Mouse (Mus musculus) embryonic stem cell, embryonic (primary cell): ENCODE measurements around the gene Myrf.

Experiments
- CTCF ChIA-PET, 4 experiments: fragments of 300-600 bp in 2 of 4; fragments of 350-600 bp in 2 of 4; sonication (Branson Sonifier 250); formaldehyde crosslinking; loops; one replicate each; lab custom pipeline; 2022; ENCODE audit warnings: inconsistent platforms in 2 of 4; lab: Charles Lee
- POLR2A ChIA-PET, 4 experiments: fragments of 300-600 bp in 2 of 4; fragments of 350-600 bp in 2 of 4; sonication (Branson Sonifier 250); formaldehyde crosslinking; loops; one replicate each; lab custom pipeline; 2022; ENCODE audit warnings: antibody characterized with exemption in 4 of 4, inconsistent platforms in 1 of 4; lab: Charles Lee

Gene Myrf

DNA sequence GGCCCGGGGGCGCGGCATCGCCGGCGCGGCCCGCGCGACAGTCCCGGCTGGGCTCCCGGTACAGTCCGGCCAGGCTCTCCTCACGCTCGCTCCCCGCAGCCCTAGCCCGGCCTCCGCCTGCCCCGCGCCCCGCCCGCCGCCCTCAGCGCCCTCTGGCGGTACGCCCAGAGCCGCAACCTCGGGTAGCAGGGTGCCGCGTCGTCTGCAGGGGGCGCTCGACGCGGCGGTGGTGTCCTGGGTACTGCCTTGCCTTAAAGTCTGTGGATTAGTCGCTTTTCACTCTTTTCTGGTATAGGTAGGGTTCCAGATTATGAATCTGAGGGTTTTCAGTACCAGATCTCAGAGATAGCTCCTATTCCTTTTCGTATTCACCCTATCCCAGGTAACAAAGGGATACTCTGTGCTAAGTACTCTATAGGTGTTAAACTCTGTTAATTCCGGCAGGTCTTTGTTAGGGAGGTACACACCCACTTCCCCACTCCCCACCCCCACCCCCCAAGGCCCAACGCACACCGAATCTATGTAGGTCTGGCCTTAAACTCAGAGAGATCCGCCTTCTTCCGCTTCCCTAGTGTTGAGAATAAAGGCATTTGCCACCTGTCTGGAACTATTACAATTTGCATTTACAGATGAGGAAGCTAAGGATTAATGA lies at the start of gene Myrf:
Gene Myrf, minus strand, starts transcription at position 95 of the 652 bp plus-strand sequence.
- ChIA-PET POLR2A (interaction anchor here in 3 of 4 experiments (0.6 to 1.7 kb wide), 10 partner anchors 13 to 331 kb away, joined by 3 to 8 read pairs (median 4); partner anchors contain the start of gene Tmem258 (in 1 of the 3)), CTCF (interaction anchor here (0.6 to 4.2 kb wide), 37 partner anchors 9 to 708 kb away, joined by 3 to 47 read pairs (median 3); partner anchors contain the start of genes Ccdc86 (in 1 of the 4) and Fads1 (in 1 of the 4))

DNA sequence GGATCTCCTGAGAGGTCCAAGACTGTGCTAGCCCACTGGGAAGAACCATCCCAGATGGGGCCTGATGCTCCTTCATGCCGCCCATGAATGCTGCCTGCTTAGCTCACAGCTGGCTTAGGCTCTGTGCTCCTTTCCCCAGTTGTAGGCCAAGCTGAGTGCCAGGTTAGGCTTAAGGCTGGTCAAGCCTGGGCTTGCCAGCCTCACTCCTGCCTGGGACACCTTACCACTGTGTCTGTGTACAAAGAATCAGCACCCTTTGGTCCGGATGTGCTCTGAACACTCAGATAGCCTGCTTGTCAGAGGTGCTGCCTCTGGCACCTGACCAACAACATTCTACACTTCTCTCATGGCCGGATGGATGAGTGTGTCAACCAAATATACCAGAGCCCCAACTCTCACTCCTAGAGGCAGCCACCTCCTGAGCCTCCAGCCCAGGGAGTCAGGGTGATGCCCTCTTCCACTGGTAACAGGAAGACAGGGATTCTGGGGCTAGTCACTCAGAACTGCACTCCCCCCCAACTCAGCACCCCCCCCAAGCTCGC lies 49.1 kb upstream of the Myrf start:
- CTCF ChIA-PET: interaction anchor here in 2 of 4 experiments (0.5 to 1.2 kb wide), 4 partner anchors 12 to 75 kb away, joined by 3 to 4 read pairs (median 3); no protein-coding TSS in a partner anchor
- POLR2A ChIA-PET: interaction anchor here in 3 of 4 experiments (0.7 to 1.7 kb wide), 5 partner anchors 11 to 26 kb away, joined by 3 to 13 read pairs (median 4); no protein-coding TSS in a partner anchor

DNA sequence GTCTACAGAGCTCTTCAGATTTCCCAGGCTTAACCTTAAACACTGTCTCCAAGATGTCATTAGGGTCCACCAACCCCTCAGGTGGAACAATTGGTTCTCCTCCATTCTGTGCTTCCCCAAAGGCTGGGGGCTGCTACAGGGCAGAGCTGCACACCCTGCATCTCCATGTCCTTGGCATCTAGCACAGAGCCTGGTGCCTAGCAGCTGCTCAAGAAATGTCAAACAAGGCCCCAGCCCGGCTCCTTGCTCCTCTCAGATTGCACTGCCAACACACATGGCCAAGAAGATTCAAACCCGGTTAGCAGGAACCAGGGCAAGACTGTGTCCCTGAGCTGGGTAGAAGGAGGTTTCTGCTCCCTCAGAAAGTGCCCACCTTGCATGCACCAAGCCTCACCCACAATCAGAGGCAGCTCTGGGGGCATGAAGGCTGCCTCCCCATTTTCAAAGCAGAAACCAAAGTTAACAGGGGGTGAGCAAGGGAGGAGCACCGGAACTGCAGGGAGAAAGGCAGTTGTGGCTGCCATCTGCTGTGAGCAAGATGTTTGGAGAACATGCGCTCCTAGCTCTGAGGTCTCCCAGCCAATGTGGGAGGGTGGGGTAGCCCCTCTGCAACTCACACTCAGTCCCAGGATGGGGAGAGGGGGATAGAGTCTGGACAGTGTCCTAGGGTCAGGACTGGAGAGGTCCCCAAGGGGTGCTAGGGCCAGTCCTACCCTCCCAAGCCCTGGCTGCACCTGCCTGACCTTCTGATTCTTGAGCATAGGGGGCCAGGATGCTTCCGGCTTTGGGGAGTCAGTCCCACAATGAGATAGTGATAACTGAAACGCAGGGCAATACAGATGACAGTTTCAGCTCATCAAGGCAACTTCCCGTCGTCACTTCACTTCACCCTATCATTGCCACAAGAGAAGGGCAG lies 47.8 kb upstream of the Myrf start:
- ChIA-PET POLR2A (interaction anchor here in 2 of 4 experiments (0.9 to 1.3 kb wide), 3 partner anchors 8 to 10 kb away, joined by 3 to 4 read pairs (median 4); no protein-coding TSS in a partner anchor), CTCF (interaction anchor here in 2 of 4 experiments (0.6 to 1.1 kb wide), 2 partner anchors 22 to 264 kb away, joined by 3 read pairs; no protein-coding TSS in a partner anchor)

DNA sequence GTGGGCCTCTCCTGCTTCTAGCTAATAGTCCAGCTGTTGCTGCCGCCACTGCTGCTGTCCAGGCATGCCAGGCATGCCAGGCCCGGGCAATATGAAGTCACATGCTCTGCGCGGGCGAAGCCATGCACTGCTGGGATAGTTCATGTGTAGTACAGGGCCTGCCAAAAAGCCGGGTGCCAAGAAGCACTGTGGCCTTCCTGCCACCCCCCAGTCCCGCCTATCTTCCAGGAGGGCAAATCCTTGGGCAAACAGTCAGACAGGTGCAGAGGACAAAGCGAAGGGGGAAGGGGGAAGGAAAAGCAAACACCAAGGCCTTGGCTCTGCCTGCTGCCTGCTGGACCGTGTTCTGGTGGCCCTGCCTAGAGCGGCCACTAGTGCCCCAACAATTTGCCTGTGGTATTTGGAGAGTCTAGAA lies 45.9 kb upstream of the Myrf start:
- ChIA-PET CTCF (no interaction called here), POLR2A (interaction anchor here in 1 of 4 experiments (1.0 kb wide), 1 partner anchor 15 kb away, joined by 3 read pairs; no protein-coding TSS in a partner anchor)

DNA sequence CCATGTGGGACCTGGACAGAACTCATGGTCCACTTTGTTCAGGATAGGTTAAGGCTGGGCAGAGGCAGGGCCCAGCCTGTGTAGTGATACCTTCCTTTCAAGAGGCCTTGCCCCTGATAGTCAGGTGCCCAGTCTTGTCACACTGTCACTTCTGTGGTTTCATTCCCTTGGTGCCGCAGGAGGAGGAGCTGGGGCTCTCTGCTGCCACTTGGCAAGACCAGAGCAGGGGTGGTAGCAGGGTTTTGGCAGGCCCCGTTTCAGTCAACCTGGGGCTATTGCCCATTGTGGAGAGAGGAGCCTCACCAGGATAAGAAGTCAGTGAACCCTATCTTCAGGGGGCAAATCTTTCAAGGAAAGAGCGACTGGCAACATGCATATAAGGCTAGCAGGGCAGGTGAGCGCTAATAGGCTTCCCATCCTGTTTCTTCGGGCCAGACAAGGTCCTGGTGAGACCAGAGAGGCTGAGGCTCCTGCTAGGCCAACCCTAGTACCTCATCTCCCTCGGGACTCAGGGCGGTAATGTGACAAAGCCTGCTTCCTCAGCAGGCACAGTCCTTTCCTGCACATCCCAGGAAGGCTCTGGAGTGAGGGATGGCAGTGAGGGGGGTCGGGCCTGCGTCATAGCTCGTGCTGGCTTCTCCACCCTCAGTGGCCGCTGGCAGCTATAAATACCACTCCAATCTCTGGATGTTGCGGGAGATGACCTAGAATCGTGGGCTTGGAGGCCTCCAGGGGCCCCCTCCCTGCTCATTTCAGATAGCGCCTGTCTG lies 40.4 kb upstream of the Myrf start:
- ChIA-PET POLR2A (interaction anchor here in 1 of 4 experiments (4.3 kb wide), 1 partner anchor 13 kb away, joined by 49 read pairs; no protein-coding TSS in a partner anchor), CTCF (interaction anchor here in 1 of 4 experiments (1.4 kb wide), 1 partner anchor 9 kb away, joined by 3 read pairs; no protein-coding TSS in a partner anchor)

DNA sequence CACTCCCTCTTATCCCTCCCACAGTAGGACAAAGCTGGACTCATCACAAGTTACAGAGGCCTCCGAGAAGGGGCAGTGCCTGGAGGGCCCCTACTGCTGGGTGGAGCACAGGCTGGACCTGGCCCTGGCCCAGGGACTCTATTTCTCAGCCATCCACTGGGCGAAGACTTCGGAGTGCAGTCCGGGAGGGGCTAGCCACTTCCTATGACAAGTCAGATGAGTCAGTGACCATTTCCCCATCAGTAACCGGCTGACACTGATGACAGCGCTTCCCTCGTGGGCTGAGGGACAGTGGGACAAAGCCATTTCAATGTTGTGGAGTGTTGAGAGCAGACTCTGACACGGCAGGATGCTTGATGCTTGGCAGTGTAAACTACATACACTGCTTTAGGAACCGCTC lies 39.1 kb upstream of the Myrf start:
- ChIA-PET CTCF (interaction anchor here (0.6 to 4.7 kb wide), 7 partner anchors 12 to 90 kb away, joined by 3 to 41 read pairs (median 3); no protein-coding TSS in a partner anchor), POLR2A (interaction anchor here (0.5 to 4.5 kb wide), 9 partner anchors 10 to 246 kb away, joined by 3 to 69 read pairs (median 5); partner anchors contain the start of genes Cpsf7 (in 1 of the 4) and Sdhaf2 (in 1 of the 4))

DNA sequence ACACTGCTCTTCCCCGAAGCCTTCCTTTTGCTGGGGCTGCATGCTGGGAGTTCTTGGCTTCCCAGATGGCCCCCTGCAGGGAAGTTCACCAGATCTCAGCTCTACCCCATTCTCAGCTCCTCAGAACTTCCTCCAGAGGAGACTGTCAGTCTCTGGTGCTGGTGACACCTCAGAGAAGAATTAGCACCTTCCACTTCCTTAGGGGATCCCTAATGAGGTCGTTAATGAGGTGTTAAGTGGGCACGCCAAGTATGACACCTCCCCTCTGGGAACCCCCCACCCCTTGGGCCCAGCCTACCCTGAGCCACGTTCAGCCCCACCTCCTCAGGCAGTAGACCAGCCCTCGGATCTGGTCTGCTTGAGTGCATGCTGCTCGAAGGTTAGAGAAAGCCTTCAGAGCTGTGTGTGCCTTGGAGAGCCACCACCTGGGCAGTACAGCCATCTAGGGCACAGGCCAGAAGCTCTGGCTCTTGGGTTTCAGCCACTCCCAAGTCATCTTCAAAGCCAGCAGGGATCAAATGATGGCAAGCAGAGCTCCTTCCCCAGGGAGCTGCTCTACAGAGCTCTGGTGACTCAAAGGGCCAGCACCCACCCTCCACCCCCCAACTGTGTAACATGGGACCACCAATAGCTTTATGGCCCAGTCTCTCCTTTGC lies 38.2 kb upstream of the Myrf start:
- ChIA-PET POLR2A (interaction anchor here (0.5 to 4.5 kb wide), 30 partner anchors 9 to 616 kb away, joined by 3 to 69 read pairs (median 5); partner anchors contain the start of genes Cpsf7 (in 1 of the 4), Fads1 (in 1 of the 4), Lrrc10b (in 1 of the 4) and Prpf19 (in 1 of the 4)), CTCF (interaction anchor here (0.6 to 4.7 kb wide), 16 partner anchors 11 to 701 kb away, joined by 3 to 41 read pairs (median 3); no protein-coding TSS in a partner anchor)

DNA sequence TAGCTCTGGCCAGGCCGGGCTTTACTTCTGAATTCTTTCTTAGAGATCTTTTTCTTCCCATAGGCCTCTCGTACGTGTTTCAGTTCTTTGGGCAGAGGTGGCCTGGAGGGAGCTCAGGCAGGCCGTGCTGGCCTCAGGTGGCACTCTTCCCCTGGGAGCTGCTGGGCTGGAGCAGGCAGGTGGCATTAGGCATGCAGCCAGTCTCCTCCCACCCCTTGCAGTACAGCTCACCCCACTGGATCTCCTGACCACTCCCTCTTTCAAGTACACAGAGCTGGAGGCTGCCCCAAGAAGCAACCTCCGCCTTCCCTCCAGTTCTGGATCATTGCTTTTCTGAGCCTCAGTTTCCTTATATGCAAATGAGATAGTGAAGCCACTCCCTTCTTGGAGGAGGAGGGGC lies 37.2 kb upstream of the Myrf start:
- ChIA-PET POLR2A (interaction anchor here (0.5 to 4.5 kb wide), 48 partner anchors 9 to 1405 kb away, joined by 3 to 69 read pairs (median 4); partner anchors contain the start of genes Fads2 (in 2 of the 4), Lrrc10b (in 2 of the 4), Cpsf7 (in 1 of the 4) and Cyb561a3 (in 1 of the 4)), CTCF (interaction anchor here (0.9 to 4.7 kb wide), 17 partner anchors 9 to 702 kb away, joined by 3 to 41 read pairs (median 4); partner anchors contain the start of genes Dagla (in 1 of the 4) and Lrrc10b (in 1 of the 4))

DNA sequence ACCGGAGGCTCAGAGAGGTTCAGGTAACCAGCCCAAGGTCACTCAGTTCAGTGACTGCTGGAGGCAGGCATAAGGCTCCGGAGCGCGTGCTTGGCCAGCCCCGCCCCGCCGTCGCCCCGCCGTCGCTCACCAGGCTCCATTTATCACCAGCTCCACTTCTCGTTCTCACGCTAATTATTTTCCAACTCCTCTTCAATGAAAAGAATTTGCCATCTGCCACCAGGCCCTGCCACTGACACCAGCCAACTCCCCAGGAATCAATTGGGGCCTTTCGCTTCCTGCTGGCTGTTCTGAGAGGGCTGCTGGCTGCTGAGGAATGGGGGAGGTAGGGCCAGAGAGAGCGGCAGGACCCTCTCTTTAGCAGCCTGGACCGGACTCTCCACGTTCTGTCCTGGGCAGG lies 36.8 kb upstream of the Myrf start:
- ChIA-PET POLR2A (interaction anchor here (0.7 to 4.5 kb wide), 42 partner anchors 8 to 618 kb away, joined by 3 to 69 read pairs (median 4); partner anchors contain the start of genes Fads2 (in 2 of the 4), Lrrc10b (in 2 of the 4), Cpsf7 (in 1 of the 4) and Cyb561a3 (in 1 of the 4)), CTCF (interaction anchor here in 3 of 4 experiments (0.9 to 4.7 kb wide), 13 partner anchors 8 to 702 kb away, joined by 3 to 41 read pairs (median 4); partner anchors contain the start of genes Dagla (in 1 of the 3) and Lrrc10b (in 1 of the 3))

DNA sequence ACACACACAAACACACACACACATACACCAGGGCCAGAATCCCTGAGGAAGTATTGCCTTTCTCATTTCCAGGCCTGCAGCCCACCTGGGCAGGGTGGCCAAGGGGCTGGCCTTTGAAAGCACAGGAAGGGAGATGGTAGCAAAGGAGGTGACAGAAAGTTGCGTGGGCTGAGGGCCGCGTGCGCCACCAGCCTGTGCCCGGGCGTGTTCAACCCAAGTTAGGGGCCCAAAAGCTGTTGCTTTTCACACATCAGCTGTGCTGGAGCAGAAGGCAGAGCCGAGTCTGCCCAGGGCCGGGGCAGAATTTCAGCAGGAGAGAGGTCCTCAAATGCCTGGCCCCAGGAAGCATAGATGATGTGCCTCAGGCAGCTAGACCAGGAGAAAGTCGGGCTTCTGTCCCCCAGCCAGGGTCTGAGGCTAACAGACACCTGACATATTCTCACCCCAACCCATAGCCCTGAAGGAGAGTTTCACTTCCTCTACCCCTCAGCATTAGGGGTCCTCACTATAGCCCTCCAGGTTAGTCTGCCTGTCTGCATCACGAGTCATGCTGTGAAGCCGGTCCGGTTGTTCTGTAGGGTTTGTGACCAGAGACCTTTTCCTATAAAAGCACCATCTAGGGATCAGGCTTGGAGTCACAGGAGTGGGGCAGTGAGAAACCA lies 36.1 kb upstream of the Myrf start:
- ChIA-PET POLR2A (interaction anchor here (0.7 to 4.5 kb wide), 27 partner anchors 8 to 619 kb away, joined by 3 to 69 read pairs (median 5); partner anchors contain the start of genes Lrrc10b (in 2 of the 4), Cpsf7 (in 1 of the 4), Cyb561a3 (in 1 of the 4) and Ddb1 (in 1 of the 4)), CTCF (interaction anchor here in 3 of 4 experiments (1.1 to 4.7 kb wide), 10 partner anchors 9 to 284 kb away, joined by 3 to 41 read pairs (median 4); partner anchors contain the start of gene Lrrc10b (in 1 of the 3))

DNA sequence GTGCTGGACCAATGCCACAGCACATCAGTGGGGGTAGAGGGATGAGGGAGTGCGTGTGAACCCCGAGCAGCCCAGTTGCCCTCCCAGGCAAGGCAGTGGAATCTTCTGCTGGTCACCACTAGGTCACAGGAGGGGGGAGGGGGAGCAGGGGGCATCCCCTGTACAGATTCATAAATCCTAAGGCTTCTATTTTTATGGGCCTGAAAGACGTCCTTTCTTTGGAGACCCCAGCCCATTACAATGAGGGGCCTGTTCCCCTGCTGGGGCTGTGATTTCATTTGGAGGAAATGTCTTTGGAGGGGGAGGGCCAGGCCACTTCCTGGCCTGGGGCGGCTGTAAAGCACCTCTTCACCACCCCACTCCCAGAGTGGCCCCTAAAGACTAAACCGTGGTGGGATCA lies 33.5 kb upstream of the Myrf start:
- ChIA-PET CTCF (interaction anchor here in 1 of 4 experiments (0.5 to 0.7 kb wide), 2 partner anchors 91 to 256 kb away, joined by 3 read pairs; no protein-coding TSS in a partner anchor), POLR2A (interaction anchor here in 1 of 4 experiments (0.9 kb wide), 1 partner anchor 13 kb away, joined by 3 read pairs; no protein-coding TSS in a partner anchor)

DNA sequence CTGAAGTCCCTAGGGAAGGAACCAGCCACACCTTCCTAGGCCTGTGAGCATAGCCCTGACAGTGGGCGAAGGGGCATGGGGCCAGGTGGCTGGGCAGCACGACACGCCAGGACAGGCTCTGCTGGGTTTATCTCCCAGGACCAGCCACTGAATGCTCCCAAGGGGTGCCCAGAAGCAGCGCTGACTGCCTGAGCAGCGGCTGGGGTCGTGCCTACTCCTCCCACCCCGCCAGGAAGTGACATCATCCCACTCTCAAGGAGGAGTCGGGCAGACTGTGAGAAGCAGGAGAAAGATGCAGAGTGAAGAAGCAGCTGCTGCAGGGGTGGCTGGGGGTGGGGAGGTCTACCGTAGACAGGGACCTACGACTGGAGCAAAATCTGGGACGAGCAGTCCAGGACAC lies 32.2 kb upstream of the Myrf start:
- ChIA-PET CTCF (interaction anchor here in 2 of 4 experiments (0.9 to 2.0 kb wide), 7 partner anchors 8 to 280 kb away, joined by 3 to 7 read pairs (median 4); no protein-coding TSS in a partner anchor), POLR2A (interaction anchor here in 1 of 4 experiments (0.8 to 0.9 kb wide), 2 partner anchors 11 to 68 kb away, joined by 3 read pairs; no protein-coding TSS in a partner anchor)

DNA sequence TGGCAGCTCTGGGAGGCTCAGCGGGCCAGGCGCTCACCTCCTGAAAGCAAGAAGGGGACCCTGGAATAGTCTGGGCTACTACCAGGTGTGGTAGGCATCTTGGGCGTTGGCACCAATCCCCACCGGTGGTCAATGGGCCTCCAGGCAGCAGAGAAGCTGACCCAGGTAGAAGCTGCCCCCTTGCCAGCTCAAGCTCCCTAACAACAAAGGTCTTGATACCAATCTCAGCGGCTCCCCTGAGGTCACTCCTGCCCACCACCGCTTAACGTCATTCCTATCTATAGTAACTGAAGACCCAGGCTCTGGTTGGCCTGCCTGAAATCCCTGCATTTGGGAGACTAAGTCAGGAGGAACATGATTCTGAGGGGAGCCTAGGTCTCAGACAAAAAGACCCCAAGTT lies 31.0 kb upstream of the Myrf start:
- POLR2A ChIA-PET: interaction anchor here in 1 of 4 experiments (0.8 kb wide), 1 partner anchor 14 kb away, joined by 3 read pairs; no protein-coding TSS in a partner anchor
- CTCF ChIA-PET: interaction anchor here in 3 of 4 experiments (0.5 to 2.0 kb wide), 3 partner anchors 9 to 34 kb away, joined by 3 to 7 read pairs (median 4); no protein-coding TSS in a partner anchor

DNA sequence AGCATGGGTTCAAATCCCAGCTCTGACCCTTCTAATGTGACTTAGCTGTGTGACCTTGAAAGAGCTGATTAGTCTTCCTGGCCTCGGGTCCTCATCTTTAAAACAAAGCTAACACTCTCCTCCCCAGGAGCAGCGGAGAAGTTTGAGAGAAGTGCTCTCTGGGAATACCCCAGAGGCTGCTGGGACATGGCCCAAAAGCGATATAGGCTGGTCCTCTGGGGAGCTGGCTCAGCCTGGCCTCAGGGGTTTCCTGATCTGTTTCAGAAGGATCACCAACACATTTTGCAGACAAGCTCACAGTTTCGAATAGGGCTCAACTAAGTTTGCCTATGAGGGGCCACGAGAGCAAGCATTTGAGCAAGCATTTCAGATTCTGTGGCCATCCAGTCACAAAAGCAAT lies 29.8 kb upstream of the Myrf start:
- CTCF ChIA-PET: interaction anchor here in 2 of 4 experiments (0.6 to 1.2 kb wide), 4 partner anchors 14 to 255 kb away, joined by 3 read pairs; partner anchors contain the start of gene Sdhaf2 (in 1 of the 2)
- POLR2A ChIA-PET: interaction anchor here in 3 of 4 experiments (0.6 to 5.2 kb wide), 11 partner anchors 7 to 1330 kb away, joined by 3 to 69 read pairs (median 4); partner anchors contain the start of gene Fads1 (in 1 of the 3)
